In the genomic region with DNA sequence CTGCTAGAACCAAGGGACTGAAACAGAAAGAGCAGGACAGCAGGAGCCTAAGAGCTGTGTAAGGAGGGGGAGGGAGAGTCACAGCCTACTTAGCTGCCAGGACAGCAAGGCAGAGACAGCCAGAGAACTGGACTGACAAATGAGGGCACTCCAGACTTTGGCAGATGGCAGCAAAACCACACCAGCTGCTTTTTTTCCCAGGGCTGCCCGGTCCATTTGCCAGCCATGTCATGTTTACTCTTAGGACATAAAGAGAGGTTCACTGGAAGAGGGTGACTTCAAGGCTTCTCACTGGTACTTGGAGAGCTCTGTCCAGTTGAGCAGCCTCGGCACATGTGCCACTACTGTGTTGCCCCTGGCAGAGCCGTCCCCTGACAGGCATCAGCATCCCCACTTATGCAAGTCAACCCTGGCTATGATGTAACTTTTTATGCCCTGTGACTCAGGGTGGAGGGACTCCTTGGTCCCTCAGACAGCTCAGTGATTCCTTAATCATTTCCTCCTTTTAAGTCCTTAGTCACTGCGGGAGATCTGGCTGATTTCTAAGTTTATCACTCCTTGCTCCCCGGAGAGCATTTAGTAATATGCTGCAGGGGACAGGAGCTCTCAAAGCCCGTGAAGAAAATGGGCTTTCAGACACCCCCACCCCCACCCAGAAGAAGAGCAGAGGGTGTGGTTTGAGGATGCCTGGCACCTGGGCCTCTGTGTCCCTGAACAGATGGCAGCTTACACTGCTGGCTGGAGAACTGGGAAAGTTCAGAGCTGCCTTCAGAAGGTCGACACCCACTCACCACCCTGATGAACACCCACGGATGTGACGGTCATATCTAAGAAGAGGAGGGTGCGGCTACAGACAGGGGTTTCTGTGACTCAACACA, we compare ENCODE assay signal across 10 mouse cellular contexts. TPM values are rescaled to one million over a fixed set of nuclear protein-coding genes. Genes with fewer than 3 reads are reported as not detected.
DNase-seq lines count a peak whose midpoint lies in the region; ATAC-seq lines count a peak whose summit lies in the region.
"Had no signal": no experiment of that assay in that cellular context is flagged by ENCODE, and none has a peak within 500 bp of the region (broad histone marks: within the 10 kb centered on the region; RNA-seq: fewer than 3 reads in every experiment).

No protein-coding gene starts in this region.

- no peak overlapping the region for H3K9ac ChIP-seq in kidney, embryonic 16.5 days (replicated peaks; ENCODE audit: low read length)
- H3K9ac ChIP-seq in embryonic facial prominence, embryonic 15.5 days = no peak overlapping the region
- no peak overlapping the region for H3K9ac ChIP-seq in kidney, embryonic 14.5 days (ENCODE audit: low read depth, low read length)
- H3K9ac ChIP-seq: liver, embryonic 15.5 days had no signal

- H3K4me2 ChIP-seq in kidney, embryonic 16.5 days (replicated peaks; ENCODE audit: low read depth, low read length) = no peak overlapping the region
- no peak overlapping the region for H3K4me2 ChIP-seq in embryonic facial prominence, embryonic 15.5 days (replicated peaks)
- H3K4me2 ChIP-seq in kidney, embryonic 14.5 days (replicated peaks; ENCODE audit: low read depth, low read length) = no peak overlapping the region
- H3K4me2 ChIP-seq: liver, embryonic 15.5 days had no signal

- DNase-seq in kidney, postnatal 36 days = no peak
- peak; percentile 89 for DNase-seq in adipocyte (ENCODE audit: low spot score)
- no peak for DNase-seq in heart, postnatal 4 days
- DNase-seq in gastrocnemius, postnatal 14 days = no peak

- H3K4me3 ChIP-seq in kidney, embryonic 16.5 days (ENCODE audit: low read length) = no peak overlapping the region
- H3K4me3 ChIP-seq in embryonic facial prominence, embryonic 15.5 days (replicated peaks) = no peak overlapping the region
- no peak overlapping the region for H3K4me3 ChIP-seq in kidney, embryonic 14.5 days (ENCODE audit: low read length)
- H3K4me3 ChIP-seq: heart, adult 2 months; liver, embryonic 15.5 days had no signal

- no peaks in the 10 kb centered on the region for H3K36me3 ChIP-seq in kidney, embryonic 16.5 days (ENCODE audit: insufficient read depth, low read length)
- no peaks in the 10 kb centered on the region for H3K36me3 ChIP-seq in embryonic facial prominence, embryonic 15.5 days
- no peaks in the 10 kb centered on the region for H3K36me3 ChIP-seq in kidney, embryonic 14.5 days (ENCODE audit: control insufficient read depth, insufficient read depth, low read length)
- H3K36me3 ChIP-seq: liver, embryonic 15.5 days had no signal

- H3K27me3 ChIP-seq in kidney, embryonic 16.5 days (ENCODE audit: insufficient read depth, low read length) = no peaks in the 10 kb centered on the region
- no peaks in the 10 kb centered on the region; the same call in 1 of the 2 replicates for H3K27me3 ChIP-seq in embryonic facial prominence, embryonic 15.5 days
- no peaks in the 10 kb centered on the region for H3K27me3 ChIP-seq in kidney, embryonic 14.5 days (ENCODE audit: control insufficient read depth, insufficient read depth, low read length)
- H3K27me3 ChIP-seq: liver, embryonic 15.5 days had no signal

- no peaks in the 10 kb centered on the region for H3K4me1 ChIP-seq in kidney, embryonic 16.5 days (ENCODE audit: insufficient read depth, low read length)
- H3K4me1 ChIP-seq in embryonic facial prominence, embryonic 15.5 days = 0 out of 2 replicates have a peak, but pooled peaks cover 5% of the 10 kb centered on the region
- peaks cover 5% of the 10 kb centered on the region; the same call in 1 of the 2 replicates for H3K4me1 ChIP-seq in kidney, embryonic 14.5 days (ENCODE audit: control insufficient read depth, insufficient read depth, low read length)
- H3K4me1 ChIP-seq: liver, embryonic 15.5 days had no signal

- H3K27ac ChIP-seq in kidney, embryonic 16.5 days (ENCODE audit: low read length) = no peak overlapping the region
- H3K27ac ChIP-seq in embryonic facial prominence, embryonic 15.5 days (replicated peaks) = no peak overlapping the region
- H3K27ac ChIP-seq in kidney, embryonic 14.5 days (ENCODE audit: low read depth, low read length) = no peak overlapping the region
- H3K27ac ChIP-seq: heart, adult 2 months; liver, embryonic 15.5 days had no signal

- peak; percentile 57; the same call in 1 of the 2 replicates for ATAC-seq in kidney, embryonic 16.5 days (ENCODE audit: low FRiP score, low TSS enrichment)
- 0 out of 2 replicates have a peak, but pooled peaks have one; percentile 15 for ATAC-seq in embryonic facial prominence, embryonic 15.5 days (ENCODE audit: insufficient number of reproducible peaks, low FRiP score, low TSS enrichment, low read depth)
- peak; percentile 45 for ATAC-seq in monocyte, adult 5-6 weeks (replicated peaks; ENCODE audit: insufficient number of reproducible peaks, low FRiP score, low TSS enrichment, poor library complexity, severe bottlenecking)
- no peak for ATAC-seq in kidney, embryonic 14.5 days (ENCODE audit: low FRiP score, low TSS enrichment)

- 34% methylated on average over 10 of the region's 10 CpGs for WGBS in kidney, embryonic 16.5 days
- 38% methylated on average over 10 of the region's 10 CpGs for WGBS in embryonic facial prominence, embryonic 15.5 days
- 33% methylated on average over 10 of the region's 10 CpGs for WGBS in kidney, embryonic 14.5 days

- no peaks in the 10 kb centered on the region for H3K9me3 ChIP-seq in kidney, embryonic 16.5 days (ENCODE audit: low read length)
- no peaks in the 10 kb centered on the region for H3K9me3 ChIP-seq in embryonic facial prominence, embryonic 15.5 days (replicated peaks)
- H3K9me3 ChIP-seq in kidney, embryonic 14.5 days (ENCODE audit: control insufficient read depth, low read length) = no peaks in the 10 kb centered on the region
- H3K9me3 ChIP-seq: liver, embryonic 15.5 days had no signal

- intact Hi-C loops in gastrocnemius, postnatal 14 days (cut with DNase I; ENCODE audit: low total_unique reads) = no loop called here

RNA-seq across cellular contexts. Expression of a gene that starts 23.6 kb away (rescaled TPM):
- polyA plus RNA-seq in kidney, embryonic 16.5 days (2015; fragmentation: Nextera tagmentation; extraction: Ambion mirVana) = 0.91 and 1.3 TPM in 2 replicates
- polyA plus RNA-seq in embryonic facial prominence, embryonic 15.5 days (2015; fragmentation: Nextera tagmentation; extraction: Ambion mirVana) = 1.1 and 1.4 TPM in 2 replicates
- 1.4 to 4.2 TPM (median 4.0 TPM) in 3 replicates for total RNA-seq in monocyte, adult 5-6 weeks (2017)
- not detected for total RNA-seq in heart, postnatal 4 days (2021)
- total RNA-seq in gastrocnemius, postnatal 14 days (2021) = under 1 TPM; 0.24 to 0.37 TPM
- polyA plus RNA-seq in kidney, embryonic 14.5 days (2014; fragmentation: Nextera tagmentation; extraction: Ambion mirVana) = 1.8 and 1.9 TPM in 2 replicates
- total RNA-seq: heart, adult 2 months had no signal
- polyA plus RNA-seq: heart, adult 2 months had no signal

RNA-seq across cellular contexts. Expression of a gene that starts 41.5 kb away (rescaled TPM):
- polyA plus RNA-seq in kidney, embryonic 16.5 days (2015; fragmentation: Nextera tagmentation; extraction: Ambion mirVana) = 0.14 and 0.22 TPM in 2 replicates
- polyA plus RNA-seq in embryonic facial prominence, embryonic 15.5 days (2015; fragmentation: Nextera tagmentation; extraction: Ambion mirVana) = 0.85 and 1.2 TPM in 2 replicates
- not detected in 3 replicates for total RNA-seq in monocyte, adult 5-6 weeks (2017)
- not detected for total RNA-seq in heart, postnatal 4 days (2021)
- total RNA-seq in gastrocnemius, postnatal 14 days (2021) = not detected
- 0.19 and 0.39 TPM in 2 replicates for polyA plus RNA-seq in kidney, embryonic 14.5 days (2014; fragmentation: Nextera tagmentation; extraction: Ambion mirVana)
- total RNA-seq: heart, adult 2 months had no signal
- polyA plus RNA-seq: liver, embryonic 15.5 days had no signal
